Mouse (Mus musculus): ENCODE results near the gene Mpp6.

Mpp6 gene

DNA sequence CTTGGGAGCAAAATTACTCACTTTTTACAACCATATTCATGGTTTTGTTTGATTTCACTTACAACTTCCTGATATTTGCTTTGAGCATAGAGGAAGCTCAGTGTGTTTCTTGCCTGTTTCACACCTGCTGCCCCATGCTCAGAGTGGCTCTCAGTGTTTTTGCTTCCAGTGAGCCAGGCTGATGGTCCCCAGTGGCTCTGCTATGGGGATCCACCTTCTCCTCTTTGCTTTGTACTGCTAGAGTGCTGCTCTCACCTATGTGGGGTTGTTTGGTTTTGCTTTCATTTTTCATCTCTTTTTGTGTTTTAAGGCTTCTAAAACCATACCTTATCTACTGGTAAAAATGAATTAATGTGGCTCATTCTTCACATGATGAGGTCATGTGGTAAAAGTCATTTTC is 36.1 kb downstream of the Mpp6 start:
- in situ Hi-C loops (cut with MseI, MboI), result no loop called here

DNA sequence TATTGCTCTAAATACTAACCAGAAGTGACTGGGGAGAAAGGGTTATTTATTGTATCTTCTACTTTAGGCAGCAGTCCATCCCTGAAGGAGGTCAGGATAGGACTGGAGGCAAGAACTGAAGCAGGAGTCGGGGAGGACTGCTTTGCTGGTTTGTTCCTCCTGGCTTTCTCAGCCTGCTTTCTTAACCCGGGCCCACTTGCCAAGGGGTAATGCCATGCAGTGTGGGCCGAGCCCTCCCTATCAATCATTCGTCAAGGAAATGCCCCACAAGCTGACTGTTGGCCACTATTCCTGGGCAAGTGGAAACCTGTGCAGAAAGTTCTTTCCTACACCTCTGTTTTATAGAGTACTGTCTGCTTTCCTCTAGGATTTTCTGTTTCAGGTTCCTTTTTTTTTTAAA is 39.3 kb downstream of the Mpp6 start:
- in situ Hi-C loops (cut with MseI, MboI), result no loop called here

DNA sequence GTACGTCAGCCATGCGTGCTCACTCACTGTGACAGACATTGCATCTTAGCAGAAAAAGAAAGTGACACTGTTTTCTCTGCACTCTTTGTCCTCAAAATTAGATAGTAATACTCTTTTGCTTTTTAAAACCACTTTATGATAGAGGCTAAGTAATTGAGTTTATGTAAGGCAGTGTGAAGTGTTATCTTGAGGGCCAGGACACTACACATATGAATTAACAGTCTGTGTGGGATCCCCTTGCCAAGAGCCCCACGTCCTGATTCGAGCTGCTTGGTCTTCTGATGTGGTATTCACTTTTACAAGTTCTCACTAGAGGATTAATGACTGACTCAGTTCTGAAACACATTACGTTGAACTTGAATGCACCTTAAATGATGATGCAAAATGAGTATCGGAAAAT is 49.8 kb downstream of the Mpp6 start:
- in situ Hi-C loops (cut with MseI, MboI), result no loop called here

DNA sequence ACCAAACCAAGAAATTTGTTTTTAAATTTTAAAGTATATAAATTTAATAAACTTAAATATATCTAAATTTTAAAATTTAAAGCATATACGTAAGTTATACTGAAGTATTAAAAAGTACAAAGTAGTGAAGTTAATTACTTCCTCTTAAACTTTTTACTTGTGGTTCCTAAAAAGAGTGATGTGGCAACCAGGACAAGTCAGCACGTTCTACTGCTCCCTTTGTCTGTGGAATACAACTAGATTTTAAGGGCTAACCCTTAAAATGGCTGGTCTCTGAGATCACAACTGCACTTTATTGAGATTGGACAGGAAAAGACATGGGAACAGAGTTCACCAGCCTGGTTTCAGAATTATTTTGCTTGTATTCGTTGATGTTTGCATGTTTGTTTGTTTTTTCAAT is 53.0 kb downstream of the Mpp6 start:
- in situ Hi-C loops (cut with MseI, MboI), result no loop called here

DNA sequence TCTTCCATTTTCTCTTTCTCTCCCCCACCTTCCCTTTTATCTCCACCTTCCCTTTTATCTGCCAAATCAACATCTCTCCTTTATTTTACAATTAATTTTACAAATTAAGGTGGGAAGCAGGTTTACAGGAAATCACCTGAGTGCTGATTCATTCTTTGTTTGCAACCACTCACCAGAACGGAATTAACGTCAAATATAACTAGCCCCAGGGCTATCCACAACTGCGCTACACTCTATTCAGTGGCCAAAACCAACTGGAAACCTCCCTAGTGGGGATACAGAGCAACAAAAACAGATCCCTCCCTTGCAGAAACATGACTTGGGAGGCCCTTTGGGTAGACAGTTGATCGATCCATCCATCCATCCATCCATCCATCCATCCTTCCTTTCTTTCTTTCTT is 58.8 kb downstream of the Mpp6 start:
- in situ Hi-C loops (cut with MseI, MboI), result no loop called here

DNA sequence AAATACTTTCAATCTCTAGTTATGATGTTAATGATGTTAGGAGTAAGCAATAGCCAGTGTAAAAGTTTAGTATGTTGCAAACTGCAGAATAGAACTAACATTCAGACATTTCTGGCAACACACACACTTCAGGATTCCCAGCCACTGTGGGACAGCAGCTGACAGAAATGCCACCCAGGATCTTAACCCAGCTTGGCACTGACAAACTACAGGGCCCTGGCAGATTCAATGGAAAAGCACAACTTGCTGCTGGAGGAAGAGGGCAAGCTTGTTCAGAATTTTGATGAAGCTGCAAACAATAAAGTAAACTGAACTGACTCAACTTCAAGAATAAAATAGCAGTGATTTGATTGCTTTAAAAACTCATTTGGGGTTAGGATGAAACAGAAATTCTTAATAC is 59.7 kb downstream of the Mpp6 start:
- in situ Hi-C loops (cut with MseI, MboI), result no loop called here

DNA sequence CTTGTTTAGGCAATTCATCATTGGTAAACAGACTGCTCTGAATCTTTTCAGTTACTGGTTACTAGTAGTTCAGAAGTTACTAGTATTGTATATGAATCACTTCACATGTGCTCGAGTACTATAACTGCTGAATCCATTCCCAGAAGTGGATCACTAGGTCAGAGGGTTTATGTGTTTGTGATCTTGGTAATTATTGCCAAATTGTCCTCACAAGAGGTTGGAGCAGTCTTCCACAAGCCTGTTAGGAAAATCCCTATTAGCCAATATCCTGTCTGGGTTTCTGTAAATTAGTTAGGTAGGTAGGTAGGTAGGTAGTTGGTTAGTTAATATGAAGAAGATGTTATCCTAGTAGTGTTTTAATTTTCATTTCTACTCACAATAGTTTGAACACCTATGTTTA is 65.7 kb downstream of the Mpp6 start:
- in situ Hi-C loops (cut with MseI, MboI), result no loop called here

DNA sequence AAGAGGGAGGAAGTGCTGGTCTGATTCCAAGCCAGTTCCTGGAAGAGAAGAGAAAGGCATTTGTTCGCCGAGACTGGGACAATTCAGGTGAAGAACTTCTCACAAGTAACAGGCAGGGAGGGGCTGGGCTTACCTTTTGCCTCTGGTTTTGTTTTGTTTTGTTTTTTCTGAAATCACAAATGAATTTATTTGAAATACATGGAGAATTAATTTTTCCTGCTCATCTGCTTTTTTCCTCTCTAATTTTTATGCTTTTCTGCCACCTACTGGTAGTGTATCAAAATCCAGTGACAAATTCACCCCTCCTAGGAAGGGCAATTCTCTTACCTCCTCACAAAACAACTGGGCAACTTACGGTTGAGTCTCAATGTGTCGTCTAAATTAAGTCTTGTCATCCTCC is 70.1 kb downstream of the Mpp6 start:
- in situ Hi-C loops (cut with MseI, MboI), result no loop called here

DNA sequence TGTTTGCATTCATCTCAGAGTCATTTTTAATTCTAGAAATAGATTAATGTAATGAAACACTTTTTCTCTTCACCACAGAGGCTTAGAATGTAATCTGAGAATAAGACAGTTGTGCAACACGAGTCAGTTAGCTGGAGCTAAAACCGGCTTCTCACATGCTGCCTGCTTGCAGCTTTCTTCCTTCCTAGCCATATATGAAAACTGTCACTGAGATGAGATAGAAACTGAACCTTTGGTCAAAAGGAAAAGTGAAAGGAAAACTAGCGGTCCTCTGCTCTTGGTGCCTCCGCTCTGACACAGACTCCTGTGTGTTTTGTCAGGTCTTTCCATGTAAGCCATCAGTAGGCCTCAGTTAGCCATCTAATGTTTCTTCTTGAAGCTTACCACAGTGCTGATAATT is 77.9 kb downstream of the Mpp6 start:
- in situ Hi-C loops (cut with MseI, MboI), result no loop called here

DNA sequence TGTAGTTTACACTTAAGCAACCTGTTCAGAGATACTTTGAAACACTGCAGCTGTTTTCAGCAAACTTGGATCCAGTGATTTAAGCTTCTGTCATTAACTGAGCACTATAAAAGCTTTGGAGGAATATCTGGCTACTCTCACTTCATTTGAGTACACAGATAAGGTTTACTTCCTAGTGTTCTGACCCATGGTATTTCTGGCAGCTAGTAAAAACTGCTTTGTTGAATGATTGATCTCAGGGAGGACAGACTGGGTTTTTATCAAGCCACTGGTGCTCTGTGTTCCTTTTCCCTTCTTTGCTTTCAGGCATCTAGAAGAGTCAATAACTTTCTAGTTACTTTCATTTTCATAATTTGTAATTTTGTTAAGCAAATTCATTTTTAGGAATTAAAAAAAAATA is 79.3 kb downstream of the Mpp6 start:
- in situ Hi-C loops (cut with MseI, MboI), result no loop called here

DNA sequence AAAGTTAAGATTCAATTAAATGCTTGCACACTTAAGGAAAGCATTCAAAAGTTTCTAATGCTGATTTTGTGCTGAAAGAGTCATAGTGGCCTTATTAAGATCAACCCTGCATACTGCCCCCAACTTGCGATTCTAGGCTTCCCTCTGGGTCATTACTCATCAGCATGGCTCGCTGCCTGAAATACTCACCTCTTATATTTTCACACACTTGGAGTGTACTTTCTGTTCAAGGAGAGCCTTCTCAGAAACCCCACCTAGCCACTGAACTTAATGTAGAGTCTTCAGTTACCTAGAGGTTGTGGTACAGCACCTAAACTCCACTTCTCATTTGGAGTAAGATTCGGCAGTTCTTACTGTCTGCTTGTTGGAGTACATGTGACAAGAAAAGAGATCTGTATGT is 81.6 kb downstream of the Mpp6 start:
- in situ Hi-C loops (cut with MseI, MboI), result no loop called here

DNA sequence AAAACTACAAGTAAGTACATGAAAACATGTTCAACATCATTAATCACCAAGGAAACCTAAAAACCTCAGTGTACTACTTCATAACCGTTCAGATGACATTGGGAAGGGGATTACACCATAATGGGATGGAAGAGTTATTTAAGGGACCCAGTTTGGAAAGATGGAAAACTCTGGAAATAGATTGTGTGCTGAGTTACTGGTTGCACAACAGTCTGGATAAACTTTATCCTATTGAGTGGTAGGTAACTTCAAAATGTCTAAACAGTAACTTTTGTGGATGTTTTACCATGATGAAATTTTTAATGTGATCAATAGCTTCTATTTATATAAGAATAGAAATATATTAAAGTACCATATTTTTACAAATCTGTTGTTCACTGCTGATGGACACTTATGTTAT is 82.1 kb downstream of the Mpp6 start:
- in situ Hi-C loops (cut with MseI, MboI), result no loop called here

DNA sequence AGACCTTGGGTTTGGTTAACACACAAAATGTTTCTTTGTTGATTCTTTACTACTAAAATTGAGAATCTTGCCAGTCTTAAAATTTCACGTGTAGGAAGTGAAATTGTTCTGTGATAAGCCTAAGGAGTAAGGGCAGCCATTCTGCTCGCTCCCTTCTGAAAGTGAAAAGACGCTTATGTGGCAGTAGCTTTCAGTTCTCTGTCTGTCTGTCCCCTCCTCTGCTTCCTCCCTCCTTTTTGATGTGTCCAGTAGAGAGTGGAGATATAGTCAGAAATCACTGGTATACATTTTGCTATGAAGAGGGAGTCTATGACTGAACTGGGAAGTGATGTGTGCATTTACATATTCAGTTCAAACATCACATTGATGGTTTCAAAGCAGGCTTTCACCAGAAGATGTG is 82.8 kb downstream of the Mpp6 start:
- in situ Hi-C loops (cut with MseI, MboI), result no loop called here

DNA sequence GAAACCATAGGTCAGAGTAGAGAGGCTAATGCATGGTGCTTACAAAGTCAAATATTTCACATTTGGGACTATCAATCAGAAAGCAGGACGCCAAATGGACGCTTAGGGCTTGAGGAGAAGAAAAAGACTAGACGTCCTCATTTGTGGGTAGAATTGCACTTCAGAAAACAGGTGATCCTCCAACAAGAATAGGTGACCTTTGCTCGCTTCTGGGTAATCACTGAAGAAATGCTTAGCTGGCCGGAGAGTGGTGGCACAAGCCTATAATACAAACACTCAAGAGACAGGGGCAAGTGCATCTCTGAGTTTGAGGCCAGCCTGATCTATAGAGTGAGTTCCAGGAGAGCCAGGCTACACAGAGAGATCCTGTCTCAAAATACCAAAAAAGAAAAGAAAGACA is 83.8 kb downstream of the Mpp6 start:
- in situ Hi-C loops (cut with MseI, MboI), result no loop called here

DNA sequence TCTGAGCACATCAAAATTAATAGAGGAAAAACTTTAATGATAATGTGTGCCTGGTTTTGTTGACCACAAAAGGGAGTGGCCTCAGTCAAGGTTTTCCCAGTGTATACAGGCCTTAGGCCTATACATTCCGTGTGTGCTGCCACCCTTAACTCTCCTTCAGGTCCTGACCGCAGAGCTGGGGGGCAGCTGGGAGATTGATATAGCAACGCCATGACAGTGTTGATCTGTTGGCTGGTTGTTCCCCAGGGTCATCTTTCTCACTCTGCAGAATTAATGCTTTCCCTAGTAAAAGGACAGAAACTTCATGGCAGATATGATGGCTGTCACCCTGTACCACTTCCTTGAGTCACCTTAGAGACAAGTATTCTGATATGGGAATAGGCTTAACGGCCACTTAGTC is 94.3 kb downstream of the Mpp6 start:
- in situ Hi-C loops (cut with MseI, MboI), result no loop called here

DNA sequence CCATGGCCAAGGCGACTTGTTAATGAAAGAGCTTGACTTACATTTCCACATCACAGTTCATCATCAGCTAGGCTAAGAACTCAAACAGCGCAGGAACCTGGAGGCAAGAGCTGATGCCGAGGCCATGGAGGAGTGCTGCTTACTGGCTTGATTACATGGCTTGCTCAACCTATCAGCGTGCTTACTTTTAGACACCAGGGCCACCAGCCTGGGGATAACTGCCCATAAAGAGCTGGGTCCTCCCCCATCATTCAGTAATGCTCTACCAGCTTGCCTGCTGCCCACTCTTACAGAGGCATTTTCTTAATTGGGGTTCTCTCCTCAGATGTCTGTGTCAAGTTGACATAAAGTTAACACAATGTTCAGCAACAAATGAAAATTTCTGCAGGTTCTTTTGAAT is 95.1 kb downstream of the Mpp6 start:
- in situ Hi-C loops (cut with MseI, MboI), result no loop called here

DNA sequence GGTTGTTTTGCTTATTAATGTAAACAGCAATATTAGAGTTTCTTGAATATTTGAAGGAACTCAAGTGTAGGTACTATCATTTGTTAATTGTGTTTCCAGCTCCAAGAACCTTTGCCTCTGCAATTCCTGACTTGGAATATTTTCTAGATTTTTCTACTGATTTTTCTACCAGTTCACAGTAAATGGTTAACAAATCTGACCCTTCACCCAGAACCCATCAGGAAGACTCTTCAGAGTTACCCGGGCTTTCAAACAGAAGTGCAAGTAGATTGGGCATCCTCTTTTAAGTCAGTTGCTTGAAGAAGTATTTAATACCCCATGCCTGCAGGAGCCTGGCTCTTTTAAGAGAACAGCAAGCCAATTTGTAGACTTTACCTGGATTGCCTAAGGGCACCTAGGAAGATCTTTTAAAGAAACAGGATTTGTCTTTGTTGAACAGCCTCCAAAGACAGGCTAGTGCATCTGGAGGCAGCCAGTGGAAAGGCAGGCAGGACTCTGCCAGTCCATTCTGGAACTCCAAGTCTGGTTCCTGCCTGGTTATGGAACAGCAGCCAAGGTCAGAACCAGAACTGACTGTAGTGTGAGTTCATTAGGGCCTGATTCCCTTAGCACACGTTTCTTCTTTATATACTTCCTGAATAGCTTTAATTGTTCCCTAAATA is 104.8 kb downstream of the Mpp6 start:
- in situ Hi-C loops (cut with MseI, MboI), result no loop called here

DNA sequence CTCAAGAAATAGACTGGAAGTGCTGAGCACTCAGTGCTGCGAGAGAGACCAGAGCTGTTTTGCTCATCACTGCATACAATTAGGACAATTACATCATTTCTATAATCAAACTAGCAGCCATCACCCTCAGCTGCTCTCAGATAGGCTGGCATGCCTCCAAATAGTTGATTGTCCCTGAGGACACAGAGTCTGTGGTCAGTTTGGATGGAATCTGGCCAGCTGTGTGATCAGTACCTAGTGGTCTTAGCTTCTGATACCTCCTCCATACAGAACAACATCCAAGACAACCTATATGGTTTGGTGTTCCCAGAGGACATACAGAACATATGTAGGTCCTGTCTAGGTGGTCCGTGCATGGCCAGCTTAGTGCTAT is 105.3 kb downstream of the Mpp6 start:
- in situ Hi-C loops (cut with MseI, MboI), result no loop called here

DNA sequence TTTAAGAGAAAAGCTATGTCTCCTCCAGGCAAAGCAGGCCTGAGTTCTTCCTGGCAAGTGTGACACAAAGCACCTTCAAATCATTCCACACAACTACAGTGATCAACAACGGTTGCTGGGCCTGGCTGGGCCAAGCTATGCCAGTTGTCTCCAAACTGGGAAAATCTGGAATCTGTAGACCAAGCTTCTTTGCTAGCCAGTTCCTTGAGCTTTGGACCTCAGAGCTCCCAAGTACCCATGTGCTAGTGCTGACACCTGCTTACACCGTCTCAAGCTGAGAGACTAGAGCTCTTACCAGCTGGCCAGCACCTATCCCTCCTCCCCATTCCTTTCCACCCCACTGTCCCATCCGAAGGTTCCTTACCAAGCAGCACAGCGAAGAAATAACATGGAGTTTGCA is 105.9 kb downstream of the Mpp6 start:
- in situ Hi-C loops (cut with MseI, MboI), result no loop called here

DNA sequence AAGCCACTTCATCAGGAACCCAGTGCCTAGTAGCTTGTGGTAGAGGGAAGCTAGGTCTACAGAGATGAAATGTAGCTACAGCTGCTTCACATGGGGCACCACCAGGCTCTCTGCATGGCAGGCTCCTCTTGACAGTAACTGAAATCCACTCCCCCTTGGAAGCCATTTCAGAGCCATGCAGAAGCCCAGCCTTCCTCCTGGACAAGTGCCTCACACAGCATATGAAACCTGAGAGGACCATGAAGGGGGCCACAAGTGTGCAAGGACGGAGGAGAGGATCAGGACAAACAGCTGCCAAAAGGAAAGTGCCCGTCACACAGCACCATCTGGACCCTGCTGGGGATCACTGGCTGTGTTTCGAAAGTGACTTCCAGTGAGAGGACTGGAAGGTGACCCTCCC is 108.6 kb downstream of the Mpp6 start:
- in situ Hi-C loops (cut with MseI, MboI), result no loop called here

DNA sequence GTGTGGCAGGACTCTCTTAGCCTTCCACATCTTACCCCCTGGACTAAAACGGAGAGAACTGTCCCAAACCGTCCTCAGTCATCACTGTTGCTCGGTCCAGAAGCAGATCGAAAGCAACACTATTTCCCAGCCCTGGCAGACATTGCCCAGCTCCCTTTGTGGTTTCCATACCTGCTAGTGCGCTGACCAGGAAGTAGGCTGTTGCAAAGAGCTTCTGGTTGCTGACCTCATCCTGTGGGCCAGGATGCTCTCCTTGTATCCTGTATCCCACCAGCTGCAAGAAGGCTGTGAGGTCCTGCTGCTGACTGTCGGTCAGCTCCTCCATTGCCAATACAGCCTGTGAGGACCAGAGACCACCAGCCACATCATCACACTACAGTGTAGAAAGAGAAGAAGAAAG is 109.0 kb downstream of the Mpp6 start:
- in situ Hi-C loops (cut with MseI, MboI), result no loop called here

DNA sequence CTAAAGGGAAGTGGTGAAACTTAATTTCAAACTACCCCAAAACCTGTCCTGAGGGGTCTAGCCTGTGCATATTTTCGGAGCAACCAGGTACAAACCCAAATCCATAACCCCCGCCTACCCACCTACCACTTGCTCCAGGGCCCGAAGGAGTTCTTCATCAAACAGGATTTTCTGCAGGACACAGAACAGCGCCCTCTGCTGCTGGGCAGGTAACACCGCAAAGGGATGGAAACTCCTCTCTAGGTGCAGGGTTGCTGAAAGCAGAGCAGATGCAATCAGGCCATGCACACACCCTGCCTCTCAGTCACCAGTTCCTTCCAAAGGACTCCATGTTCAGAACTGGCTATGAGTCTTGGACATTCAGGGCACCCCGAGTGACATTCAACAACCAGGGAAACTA is 110.8 kb downstream of the Mpp6 start:
- in situ Hi-C loops (cut with MseI, MboI), result no loop called here

DNA sequence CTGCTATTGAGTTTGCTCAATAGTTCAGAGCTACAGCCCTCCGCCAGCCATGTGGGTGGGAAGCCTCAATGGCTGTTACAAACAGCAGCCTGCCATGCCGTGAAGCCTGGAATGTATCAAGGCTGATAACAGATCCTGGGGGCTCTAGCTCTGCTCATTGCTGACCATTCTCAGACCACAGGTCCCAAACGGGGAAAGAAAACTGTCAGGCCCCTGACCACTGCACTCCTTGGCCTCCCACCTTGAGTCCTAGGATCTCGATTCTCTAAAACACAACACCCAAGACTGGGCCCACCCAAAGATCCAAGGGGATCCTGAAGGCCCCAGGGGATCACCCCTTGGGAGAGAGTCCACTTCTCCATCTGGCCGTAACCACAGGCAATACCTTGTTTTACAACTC is 112.3 kb downstream of the Mpp6 start:
- in situ Hi-C loops (cut with MseI, MboI), result no loop called here

DNA sequence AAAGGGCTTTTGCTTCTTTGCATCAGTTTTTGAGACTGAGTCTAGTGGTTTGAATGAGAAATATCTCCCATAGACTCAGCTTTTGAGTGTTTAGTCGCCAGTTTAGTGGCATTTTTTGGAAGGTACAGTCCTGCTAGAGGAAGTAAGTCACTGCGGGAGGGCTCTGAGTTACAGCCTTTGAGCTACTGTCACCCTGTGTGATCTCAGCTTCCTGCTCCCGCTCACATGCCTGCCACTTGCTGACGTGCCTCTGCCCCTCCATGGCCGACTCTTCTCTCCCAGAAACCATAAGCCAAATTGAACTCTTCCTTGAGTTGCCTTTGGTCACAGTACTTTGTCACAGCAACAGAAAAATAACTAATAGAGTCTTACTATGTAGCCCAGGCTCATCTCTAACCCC is 112.9 kb downstream of the Mpp6 start:
- in situ Hi-C loops (cut with MseI, MboI), result no loop called here

DNA sequence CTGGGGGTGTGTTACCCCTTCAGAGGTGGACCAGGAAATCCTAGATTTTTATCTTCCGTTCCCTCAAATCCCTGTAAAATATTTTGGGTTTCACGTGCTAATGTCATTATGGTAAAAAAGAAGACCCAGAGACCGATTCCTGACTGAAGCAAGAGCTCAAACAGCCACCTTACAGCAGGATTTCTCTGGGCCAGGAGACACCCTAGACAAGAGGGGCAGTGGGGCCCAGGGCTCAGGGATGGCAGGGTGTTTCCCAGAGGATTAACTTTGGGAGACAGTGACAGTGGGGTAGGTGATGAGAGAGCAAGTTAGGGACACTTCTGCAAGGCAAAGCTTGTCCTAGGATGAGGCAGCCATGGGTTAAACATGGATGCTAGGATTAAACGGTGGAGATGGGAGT is 113.6 kb downstream of the Mpp6 start:
- in situ Hi-C loops (cut with MseI, MboI), result no loop called here
